Mouse (Mus musculus): Measurements from ENCODE around the gene Lix1.

Lix1 gene

GRCm38 (mm10) chr17:17496730-17497129 is 94.3 kb downstream of the Lix1 start:
- DNase-seq (ENCODE audit: low spot score) = no peak

GRCm38 (mm10) chr17:17498848-17499247 is 96.4 kb downstream of the Lix1 start:
- peak; percentile 50 for DNase-seq (ENCODE audit: low spot score)

GRCm38 (mm10) chr17:17499278-17499677 is 96.8 kb downstream of the Lix1 start:
- DNase-seq (ENCODE audit: low spot score) = no peak

- no peak for DNase-seq (ENCODE audit: low spot score)
Observed at GRCm38 (mm10) chr17:17506677-17507076, 104.2 kb downstream of the Lix1 start.
